8 mouse cellular contexts compared by ENCODE assay signal in the genomic region with DNA sequence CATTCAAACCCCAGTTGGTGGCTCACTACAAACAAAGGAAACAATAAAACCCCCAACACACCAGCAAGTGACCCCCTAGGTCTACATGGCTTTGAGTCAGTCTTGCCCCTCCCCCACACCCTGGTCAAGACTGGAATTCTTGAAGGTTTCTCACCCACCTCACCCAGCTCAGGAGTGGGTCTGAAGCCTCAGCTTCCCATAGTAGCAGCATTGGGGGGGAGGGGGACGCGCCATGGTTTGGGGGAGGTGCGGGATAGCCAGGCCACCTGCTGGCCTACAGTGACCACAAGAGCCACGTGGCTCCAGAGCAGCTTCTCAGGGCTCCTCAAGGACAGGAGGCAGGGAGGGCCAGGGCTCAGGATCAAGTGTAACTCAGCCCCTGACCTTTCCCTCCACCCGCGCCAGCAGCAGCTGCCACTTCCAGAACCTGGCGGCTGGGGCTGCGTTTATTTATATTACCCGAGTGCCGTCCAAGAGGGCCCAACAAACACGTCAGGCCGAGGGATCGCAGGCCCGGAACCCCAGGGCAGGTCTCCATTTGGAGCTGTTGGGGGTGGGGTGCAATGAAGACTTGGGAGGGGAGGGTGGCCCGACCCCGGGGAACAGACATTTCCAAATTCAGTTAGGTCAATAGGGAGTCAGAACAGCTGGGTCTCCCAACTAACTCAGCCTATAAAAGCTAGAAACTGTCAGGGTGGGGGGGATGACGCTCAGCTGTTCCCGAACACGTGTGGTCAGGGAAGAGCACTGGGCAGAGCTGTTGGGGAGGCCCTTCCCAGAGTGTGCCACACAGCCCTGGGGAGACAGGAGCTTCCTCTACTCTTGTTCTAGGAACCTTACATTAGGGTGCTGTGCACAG. TPM values are rescaled to one million over a fixed set of nuclear protein-coding genes. Genes with fewer than 3 reads are reported as not detected.
DNase-seq lines count a peak whose midpoint lies in the region; ATAC-seq lines count a peak whose summit lies in the region.

No protein-coding gene starts in this region.

- peak overlapping the region; percentile 64 for H3K9ac ChIP-seq in forebrain, embryonic 13.5 days
- no peak overlapping the region for H3K9ac ChIP-seq in limb, embryonic 11.5 days (ENCODE audit: low read length)
- peak overlapping the region; percentile 20; the same call in 1 of the 2 replicates for H3K9ac ChIP-seq in midbrain, embryonic 12.5 days (replicated peaks)

- H3K4me2 ChIP-seq in forebrain, embryonic 13.5 days = peak overlapping the region; percentile 58; the same call in 1 of the 2 replicates
- H3K4me2 ChIP-seq in limb, embryonic 11.5 days (ENCODE audit: low read depth, severe bottlenecking) = peak overlapping the region; percentile 60
- peak overlapping the region; percentile 57 for H3K4me2 ChIP-seq in midbrain, embryonic 12.5 days (replicated peaks)

- ATAC-seq in forebrain, embryonic 13.5 days = no peak
- ATAC-seq in limb, embryonic 11.5 days (ENCODE audit: insufficient number of reproducible peaks, low FRiP score, low TSS enrichment, low read depth) = peak; percentile 61
- peak; percentile 49; the same call in 1 of the 2 replicates for ATAC-seq in midbrain, embryonic 12.5 days (ENCODE audit: low FRiP score, low read depth)
- no peak for ATAC-seq in megakaryocyte progenitor cell, adult 5-6 weeks (replicated peaks; ENCODE audit: poor library complexity)

- intact Hi-C loops in heart, postnatal 36 days (cut with DNase I) = loop anchor here (2.0 to 5.0 kb wide), 2 partner anchors 16 to 215 kb away; no protein-coding TSS in a partner anchor

- H3K4me3 ChIP-seq in forebrain, embryonic 13.5 days = no peak overlapping the region
- no peak overlapping the region for H3K4me3 ChIP-seq in limb, embryonic 11.5 days (ENCODE audit: low read depth, low read length)
- H3K4me3 ChIP-seq in midbrain, embryonic 12.5 days = no peak overlapping the region

- WGBS in forebrain, embryonic 13.5 days = 8% methylated on average over 19 of the region's 19 CpGs
- 2% methylated on average over 19 of the region's 19 CpGs for WGBS in limb, embryonic 11.5 days
- WGBS in midbrain, embryonic 12.5 days = 7% methylated on average over 19 of the region's 19 CpGs

- H3K9me3 ChIP-seq in forebrain, embryonic 13.5 days (replicated peaks) = no peaks in the 10 kb centered on the region
- H3K9me3 ChIP-seq in limb, embryonic 11.5 days (ENCODE audit: control insufficient read depth, low read length) = no peaks in the 10 kb centered on the region
- no peaks in the 10 kb centered on the region for H3K9me3 ChIP-seq in midbrain, embryonic 12.5 days

- peaks cover 38% of the 10 kb centered on the region for H3K36me3 ChIP-seq in forebrain, embryonic 13.5 days (ENCODE audit: poor library complexity, severe bottlenecking)
- H3K36me3 ChIP-seq in limb, embryonic 11.5 days (ENCODE audit: control insufficient read depth, insufficient read depth, low read length) = peaks cover 2% of the 10 kb centered on the region; the same call in 1 of the 2 replicates
- peaks cover 22% of the 10 kb centered on the region for H3K36me3 ChIP-seq in midbrain, embryonic 12.5 days

- H3K27me3 ChIP-seq in forebrain, embryonic 13.5 days = no peaks in the 10 kb centered on the region
- no peaks in the 10 kb centered on the region for H3K27me3 ChIP-seq in limb, embryonic 11.5 days (ENCODE audit: control insufficient read depth, insufficient read depth, low read length)
- H3K27me3 ChIP-seq in midbrain, embryonic 12.5 days = peaks cover 18% of the 10 kb centered on the region

- peak; percentile 69 for DNase-seq in ovary, adult 18-20 months (ENCODE audit: low spot score)
- no peak for DNase-seq in ovary, postnatal 10 days (ENCODE audit: low spot score)
- peak; percentile 65 to 68 for DNase-seq in heart, postnatal 36 days
- peak; percentile 65 for DNase-seq in limb, embryonic 11.5 days (ENCODE audit: low spot score)
- no peak for DNase-seq in right cerebral cortex, postnatal 14 days

- peak overlapping the region; percentile 59 for H3K27ac ChIP-seq in forebrain, embryonic 13.5 days
- H3K27ac ChIP-seq in limb, embryonic 11.5 days (replicated peaks; ENCODE audit: low read depth, low read length) = peak overlapping the region; percentile 57
- H3K27ac ChIP-seq in midbrain, embryonic 12.5 days (replicated peaks) = peak overlapping the region; percentile 50

- H3K4me1 ChIP-seq in forebrain, embryonic 13.5 days = peaks cover 65% of the 10 kb centered on the region
- peaks cover 47% of the 10 kb centered on the region for H3K4me1 ChIP-seq in limb, embryonic 11.5 days (ENCODE audit: control insufficient read depth, insufficient read depth, low read length)
- H3K4me1 ChIP-seq in midbrain, embryonic 12.5 days = peaks cover 52% of the 10 kb centered on the region

RNA-seq across cellular contexts. Expression of a gene that starts 53.9 kb away (rescaled TPM):
- 2.7 and 3.5 TPM in 2 replicates for polyA plus RNA-seq in forebrain, embryonic 13.5 days (2015; fragmentation: Nextera tagmentation; extraction: Ambion mirVana)
- total RNA-seq in heart, postnatal 36 days (2021) = under 1 TPM in 1 of 2 experiments, not detected in 1; 0.47 TPM
- 8.0 and 11.8 TPM in 2 replicates for polyA plus RNA-seq in limb, embryonic 11.5 days (2014; fragmentation: Nextera tagmentation; extraction: Ambion mirVana)
- polyA plus RNA-seq in midbrain, embryonic 12.5 days (2016; fragmentation: Nextera tagmentation; extraction: Ambion mirVana) = 5.2 and 12.1 TPM in 2 replicates
- not detected in 2 replicates for total RNA-seq in megakaryocyte progenitor cell, adult 5-6 weeks (2015)
- not detected in 2 replicates for total RNA-seq in megakaryocyte progenitor cell, adult 5-6 weeks (2017)

Comparison
In these comparisons a context has a peak if more than half of its experiments do, and no peak if none do; other contexts are left out.
1. DNase-seq: peak in ovary, adult 18-20 months (single experiment), heart, postnatal 36 days (2 of 2) and limb, embryonic 11.5 days (single experiment); none in ovary, postnatal 10 days (single experiment) and right cerebral cortex, postnatal 14 days (single experiment).
2. ATAC-seq: peak in limb, embryonic 11.5 days (single experiment) and midbrain, embryonic 12.5 days (single experiment); none in forebrain, embryonic 13.5 days (single experiment) and megakaryocyte progenitor cell, adult 5-6 weeks (single experiment).
3. Peak in every context shown above with its lines, with median percentiles within 50 percentile points of each other: H3K27ac ChIP-seq and H3K4me2 ChIP-seq.